Mouse (Mus musculus): ENCODE measurements around the gene Rps6ka1. TPM values are rescaled to one million over a fixed set of nuclear protein-coding genes. Genes with fewer than 3 reads are reported as not detected.

Rps6ka1 gene
- polyA plus RNA-seq, 1 experiment from 2014 or later = 19.7 TPM

GRCm38 (mm10) chr4:133839385-133839826 is 48.2 kb downstream of the Rps6ka1 start:
- Histone ChIP-seq H3K4me1 (ENCODE audit: control insufficient read depth, insufficient read depth, low read length) (no peaks in the 10 kb centered on the region), H3K27ac (ENCODE audit: low read length) (no peak overlapping the region), H3K9ac (ENCODE audit: low read length) (no peak overlapping the region), H3K27me3 (ENCODE audit: control insufficient read depth, insufficient read depth, low read length) (no peaks in the 10 kb centered on the region), H3K9me3 (replicated peaks; ENCODE audit: control insufficient read depth, low read length) (no peaks in the 10 kb centered on the region), H3K36me3 (ENCODE audit: control insufficient read depth, insufficient read depth) (no peaks in the 10 kb centered on the region), H3K4me2 (ENCODE audit: low read depth, low read length) (no peak overlapping the region), H3K4me3 (ENCODE audit: low read length) (no peak overlapping the region)
- no peak for ATAC-seq (replicated peaks; ENCODE audit: extremely low read depth, insufficient read depth, low FRiP score)
- 66% methylated on average over 4 of the region's 4 CpGs for WGBS

DNA sequence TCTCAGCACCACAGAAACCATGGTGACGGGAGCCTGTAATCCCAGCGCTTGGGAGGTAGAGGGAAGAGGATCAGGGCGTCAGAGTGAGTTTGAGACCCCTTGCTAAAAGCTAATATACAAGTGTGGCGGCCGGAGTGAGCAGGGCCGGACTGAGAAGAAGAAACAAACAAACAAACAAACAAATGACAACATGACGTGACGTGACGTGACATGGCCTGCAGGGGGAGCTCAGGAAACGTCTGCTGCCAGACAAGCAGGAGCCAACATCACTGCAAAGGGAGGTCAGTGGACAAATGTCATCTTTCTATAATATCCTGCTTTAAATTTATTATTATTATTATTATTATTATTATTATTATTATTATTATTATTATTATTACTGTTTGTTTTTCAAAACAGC is 51.0 kb downstream of the Rps6ka1 start:
- Histone ChIP-seq H3K36me3 (ENCODE audit: control insufficient read depth, insufficient read depth) (no peaks in the 10 kb centered on the region), H3K4me3 (ENCODE audit: low read length) (no peak overlapping the region), H3K9ac (ENCODE audit: low read length) (no peak overlapping the region), H3K27ac (ENCODE audit: low read length) (no peak overlapping the region), H3K9me3 (replicated peaks; ENCODE audit: control insufficient read depth, low read length) (no peaks in the 10 kb centered on the region), H3K4me2 (ENCODE audit: low read depth, low read length) (no peak overlapping the region), H3K4me1 (ENCODE audit: control insufficient read depth, insufficient read depth, low read length) (no peaks in the 10 kb centered on the region), H3K27me3 (ENCODE audit: control insufficient read depth, insufficient read depth, low read length) (no peaks in the 10 kb centered on the region)
- WGBS = 54% methylated on average over 10 of the region's 10 CpGs
- no peak for ATAC-seq (replicated peaks; ENCODE audit: extremely low read depth, insufficient read depth, low FRiP score)

DNA sequence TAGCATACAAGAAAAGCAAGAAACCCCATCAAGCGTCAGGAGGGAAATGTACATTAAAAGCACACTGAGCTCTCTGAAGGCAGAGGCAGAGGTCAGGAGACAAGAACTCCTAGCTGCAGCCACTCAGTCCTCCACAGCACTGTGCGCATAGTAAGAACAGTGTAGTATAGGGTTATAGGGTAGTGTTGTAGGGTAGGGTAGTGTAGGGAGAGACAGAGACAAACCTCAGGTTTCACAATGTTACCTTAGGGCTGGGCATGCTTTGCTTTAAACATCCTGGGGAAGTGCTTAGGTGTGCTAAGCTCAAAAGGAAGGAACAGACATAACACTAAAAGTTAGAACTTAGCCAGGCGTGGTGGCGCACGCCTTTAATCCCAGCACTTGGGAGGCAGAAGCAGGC is 52.4 kb downstream of the Rps6ka1 start:
- ATAC-seq (replicated peaks; ENCODE audit: extremely low read depth, insufficient read depth, low FRiP score) = no peak
- H3K4me1 ChIP-seq (ENCODE audit: control insufficient read depth, insufficient read depth, low read length) = no peaks in the 10 kb centered on the region
- H3K4me3 ChIP-seq (ENCODE audit: low read length) = no peak overlapping the region
- no peaks in the 10 kb centered on the region for H3K36me3 ChIP-seq (ENCODE audit: control insufficient read depth, insufficient read depth)
- 89% methylated on average over 5 of the region's 5 CpGs for WGBS
- no peak overlapping the region for H3K27ac ChIP-seq (ENCODE audit: low read length)
- H3K9me3 ChIP-seq (replicated peaks; ENCODE audit: control insufficient read depth, low read length) = no peaks in the 10 kb centered on the region
- no peak overlapping the region for H3K4me2 ChIP-seq (ENCODE audit: low read depth, low read length)
- H3K27me3 ChIP-seq (ENCODE audit: control insufficient read depth, insufficient read depth, low read length) = no peaks in the 10 kb centered on the region
- no peak overlapping the region for H3K9ac ChIP-seq (ENCODE audit: low read length)

DNA sequence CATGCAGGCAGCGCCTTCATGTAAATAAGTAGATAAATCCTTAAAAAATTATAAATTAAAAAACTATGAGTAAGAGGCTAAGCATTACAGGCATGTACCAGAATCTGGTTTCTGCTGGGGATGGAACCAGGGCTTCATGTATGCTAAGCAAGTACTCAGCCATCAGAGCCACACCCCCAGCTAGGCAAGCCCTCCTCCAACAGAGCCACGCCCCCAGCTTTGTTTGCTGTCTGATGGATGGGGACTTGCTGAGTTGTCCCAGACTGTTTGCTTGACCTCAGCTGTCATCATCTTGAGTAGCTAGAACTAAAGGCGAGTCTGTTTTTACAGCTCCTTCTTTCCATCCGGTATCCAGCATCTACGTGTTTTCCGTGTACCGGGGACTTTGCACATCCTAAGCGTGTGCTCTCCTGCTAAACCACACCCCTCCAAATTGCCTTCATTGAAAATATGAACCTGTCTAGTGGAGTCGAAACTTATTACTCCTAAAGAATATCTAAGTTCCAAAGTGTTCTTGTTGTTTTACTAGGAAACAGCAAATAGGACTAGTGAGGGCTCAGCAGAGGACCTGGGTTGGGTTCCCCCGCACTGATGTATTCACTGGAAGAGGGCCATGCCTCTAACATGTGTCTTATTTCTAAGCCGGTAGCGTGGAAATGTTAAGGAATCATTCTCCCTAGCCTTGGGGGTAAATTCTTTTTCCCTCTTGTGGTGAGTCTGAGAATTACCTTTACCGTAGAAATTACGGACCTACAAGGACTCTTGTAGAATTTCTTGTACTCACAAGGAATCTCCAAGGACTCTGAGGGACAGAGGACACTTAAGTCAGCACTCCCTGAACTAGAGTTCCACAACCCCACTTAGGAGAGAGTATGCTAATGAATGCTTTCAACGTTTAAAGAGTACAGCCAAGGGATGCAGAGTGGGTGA is 54.4 kb downstream of the Rps6ka1 start:
- Histone ChIP-seq H3K9ac (ENCODE audit: low read length) (no peak overlapping the region), H3K4me2 (ENCODE audit: low read depth, low read length) (no peak overlapping the region), H3K36me3 (ENCODE audit: control insufficient read depth, insufficient read depth) (no peaks in the 10 kb centered on the region), H3K9me3 (replicated peaks; ENCODE audit: control insufficient read depth, low read length) (no peaks in the 10 kb centered on the region), H3K4me3 (ENCODE audit: low read length) (no peak overlapping the region), H3K27me3 (ENCODE audit: control insufficient read depth, insufficient read depth, low read length) (no peaks in the 10 kb centered on the region), H3K4me1 (ENCODE audit: control insufficient read depth, insufficient read depth, low read length) (peaks cover 11% of the 10 kb centered on the region), H3K27ac (ENCODE audit: low read length) (no peak overlapping the region)
- WGBS = 47% methylated on average over 15 of the region's 15 CpGs
- peak; percentile 63 for ATAC-seq (replicated peaks; ENCODE audit: extremely low read depth, insufficient read depth, low FRiP score)

DNA sequence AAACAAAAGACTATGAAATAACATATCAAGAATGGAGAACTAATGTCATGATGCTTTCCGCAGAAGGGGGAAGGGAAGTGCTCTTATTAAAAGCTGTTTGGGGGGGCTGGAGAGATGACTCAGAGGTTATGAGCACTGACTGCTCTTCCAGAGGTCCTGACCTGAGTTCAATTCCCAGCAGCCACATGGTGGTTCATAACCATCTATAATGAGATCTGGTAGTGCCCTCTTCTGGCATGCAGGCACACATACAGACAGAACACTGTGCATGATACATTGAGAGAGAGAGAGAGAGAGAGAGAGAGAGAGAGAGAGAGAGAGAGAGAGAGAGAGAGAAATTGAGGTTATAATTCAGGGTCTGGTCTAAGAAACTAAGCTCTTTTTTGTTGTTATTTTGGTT is 57.1 kb downstream of the Rps6ka1 start:
- 100% methylated on average over 1 of the region's 1 CpGs for WGBS
- H3K36me3 ChIP-seq (ENCODE audit: control insufficient read depth, insufficient read depth) = no peaks in the 10 kb centered on the region
- no peaks in the 10 kb centered on the region for H3K27me3 ChIP-seq (ENCODE audit: control insufficient read depth, insufficient read depth, low read length)
- no peak overlapping the region for H3K4me2 ChIP-seq (ENCODE audit: low read depth, low read length)
- H3K4me3 ChIP-seq (ENCODE audit: low read length) = no peak overlapping the region
- H3K4me1 ChIP-seq (ENCODE audit: control insufficient read depth, insufficient read depth, low read length) = peaks cover 14% of the 10 kb centered on the region
- H3K9me3 ChIP-seq (replicated peaks; ENCODE audit: control insufficient read depth, low read length) = no peaks in the 10 kb centered on the region
- ATAC-seq (replicated peaks; ENCODE audit: extremely low read depth, insufficient read depth, low FRiP score) = no peak
- H3K27ac ChIP-seq (ENCODE audit: low read length) = no peak overlapping the region
- no peak overlapping the region for H3K9ac ChIP-seq (ENCODE audit: low read length)

DNA sequence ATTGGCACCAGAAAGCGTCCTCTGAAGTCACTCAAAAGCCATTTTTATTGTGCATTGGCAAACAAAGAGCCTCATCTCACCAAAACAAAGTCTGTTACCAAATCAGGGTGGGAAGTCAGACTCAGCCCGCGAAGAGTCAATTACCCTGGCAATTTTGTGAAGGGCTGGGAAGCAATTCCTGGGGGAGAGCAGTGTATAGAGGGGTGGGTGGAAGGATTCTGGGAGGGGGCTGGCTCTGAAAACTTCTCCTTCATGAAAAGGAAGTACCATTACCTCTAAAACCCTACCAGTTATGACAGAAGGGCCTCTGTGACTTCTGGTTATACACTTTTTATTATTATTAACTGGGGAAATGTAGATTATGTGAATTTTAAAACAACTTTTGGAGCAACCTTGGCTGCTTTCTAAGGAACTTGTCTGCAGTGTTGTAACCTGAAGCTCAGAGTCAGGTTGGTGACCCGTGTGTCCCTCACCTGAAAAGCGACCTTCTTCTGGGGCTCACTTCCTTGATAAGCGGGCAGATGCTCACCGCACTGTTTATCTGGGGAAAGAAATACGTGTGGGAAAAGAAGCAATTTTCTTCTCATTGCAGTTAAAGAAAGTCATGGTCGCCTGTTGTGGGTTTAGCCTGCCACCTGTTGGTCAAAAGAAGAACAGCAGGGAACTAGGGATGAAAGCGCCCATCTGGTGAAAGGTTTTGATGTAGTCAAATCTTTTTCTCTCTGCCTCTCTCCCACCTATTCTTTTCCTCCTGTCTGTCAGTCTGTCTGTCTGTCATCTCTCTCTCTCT is 58.1 kb downstream of the Rps6ka1 start:
- Histone ChIP-seq H3K4me1 (ENCODE audit: control insufficient read depth, insufficient read depth, low read length) (peaks cover 14% of the 10 kb centered on the region), H3K9ac (ENCODE audit: low read length) (no peak overlapping the region), H3K4me2 (ENCODE audit: low read depth, low read length) (peak overlapping the region; percentile 31; the same call in 1 of the 2 replicates), H3K27ac (ENCODE audit: low read length) (no peak overlapping the region), H3K27me3 (ENCODE audit: control insufficient read depth, insufficient read depth, low read length) (no peaks in the 10 kb centered on the region), H3K9me3 (replicated peaks; ENCODE audit: control insufficient read depth, low read length) (no peaks in the 10 kb centered on the region), H3K36me3 (ENCODE audit: control insufficient read depth, insufficient read depth) (no peaks in the 10 kb centered on the region), H3K4me3 (ENCODE audit: low read length) (no peak overlapping the region)
- no peak for ATAC-seq (replicated peaks; ENCODE audit: extremely low read depth, insufficient read depth, low FRiP score)
- WGBS = 11% methylated on average over 10 of the region's 10 CpGs

GRCm38 (mm10) chr4:133827887-133828794 is 59.5 kb downstream of the Rps6ka1 start:
- ATAC-seq (replicated peaks; ENCODE audit: extremely low read depth, insufficient read depth, low FRiP score) = no peak
- Histone ChIP-seq H3K27me3 (ENCODE audit: control insufficient read depth, insufficient read depth, low read length) (no peaks in the 10 kb centered on the region), H3K4me1 (ENCODE audit: control insufficient read depth, insufficient read depth, low read length) (peaks cover 14% of the 10 kb centered on the region), H3K9me3 (replicated peaks; ENCODE audit: control insufficient read depth, low read length) (no peaks in the 10 kb centered on the region), H3K4me2 (ENCODE audit: low read depth, low read length) (peak overlapping the region; percentile 38), H3K9ac (ENCODE audit: low read length) (peak overlapping the region; percentile 49; the same call in 1 of the 2 replicates), H3K36me3 (ENCODE audit: control insufficient read depth, insufficient read depth) (no peaks in the 10 kb centered on the region), H3K27ac (ENCODE audit: low read length) (no peak overlapping the region), H3K4me3 (ENCODE audit: low read length) (peak overlapping the region; percentile 6)
- WGBS = 22% methylated on average over 25 of the region's 25 CpGs

- Histone ChIP-seq H3K4me1 (ENCODE audit: control insufficient read depth, insufficient read depth, low read length) (peaks cover 14% of the 10 kb centered on the region), H3K9ac (ENCODE audit: low read length) (no peak overlapping the region), H3K9me3 (replicated peaks; ENCODE audit: control insufficient read depth, low read length) (no peaks in the 10 kb centered on the region), H3K27me3 (ENCODE audit: control insufficient read depth, insufficient read depth, low read length) (no peaks in the 10 kb centered on the region), H3K4me2 (ENCODE audit: low read depth, low read length) (no peak overlapping the region), H3K27ac (ENCODE audit: low read length) (no peak overlapping the region), H3K4me3 (ENCODE audit: low read length) (no peak overlapping the region), H3K36me3 (ENCODE audit: control insufficient read depth, insufficient read depth) (no peaks in the 10 kb centered on the region)
- ATAC-seq (replicated peaks; ENCODE audit: extremely low read depth, insufficient read depth, low FRiP score) = no peak
- 66% methylated on average over 6 of the region's 6 CpGs for WGBS
These were observed 60.2 kb downstream of the Rps6ka1 start for GRCm38 (mm10) chr4:133827354-133827753.
